Mouse (Mus musculus) megakaryocyte progenitor cell, adult 5-6 weeks (primary cell): ENCODE data around the gene Dyrk1a. TPM values are rescaled to one million over a fixed set of nuclear protein-coding genes. Genes with fewer than 3 reads are reported as not detected.
A peak's percentile ranks its signal among the peaks of the same experiment; 100 is the strongest.

Experiments
- ATAC-seq: replicated peaks from 2 replicates; pipeline ENCODE4 v1.8.0; 2016; ENCODE audit warnings: mild to moderate bottlenecking, moderate TSS enrichment, inconsistent platforms; ENCODE audit not compliant: poor library complexity
- total RNA-seq, 2 experiments: library from RNA; stranded (forward) in 1 of 2; stranded (reverse) in 1 of 2; fragments of 157-497, 149-512 nt in 1 of 2; fragments of 200-1000 nt in 1 of 2; gene quantifications; 2 replicates each; pipeline versions ENCODE4 v1.2.3 to v1.2.4; 2015 to 2017

The Dyrk1a gene
- total RNA-seq, 2 experiments from 2014 or later: 49.4 to 65.6 TPM

GRCm38 (mm10) chr16:94628976-94629729 lies 59.3 kb downstream of the Dyrk1a start:
- ATAC-seq: peak; percentile 20; the same call in 1 of the 2 replicates

- peak; percentile 98 for ATAC-seq
Observed at GRCm38 (mm10) chr16:94631984-94632383, 62.2 kb downstream of the Dyrk1a start.

- ATAC-seq: no peak
Observed at GRCm38 (mm10) chr16:94632424-94632963, 62.7 kb downstream of the Dyrk1a start.

GRCm38 (mm10) chr16:94633012-94633411 lies 63.2 kb downstream of the Dyrk1a start:
- ATAC-seq: no peak

- no peak for ATAC-seq
Observed at GRCm38 (mm10) chr16:94637423-94637822, 67.6 kb downstream of the Dyrk1a start.

GRCm38 (mm10) chr16:94641799-94642198 lies 72.0 kb downstream of the Dyrk1a start:
- ATAC-seq: no peak

GRCm38 (mm10) chr16:94647153-94647552 lies 77.3 kb downstream of the Dyrk1a start:
- peak; percentile 67 for ATAC-seq

GRCm38 (mm10) chr16:94647925-94648324 lies 78.1 kb downstream of the Dyrk1a start:
- ATAC-seq: peak; percentile 38; the same call in 1 of the 2 replicates

GRCm38 (mm10) chr16:94649861-94650260 lies 80.1 kb downstream of the Dyrk1a start:
- ATAC-seq: no peak

- ATAC-seq: peak; percentile 15; the same call in 1 of the 2 replicates
Observed at GRCm38 (mm10) chr16:94652091-94652713, 82.4 kb downstream of the Dyrk1a start.

GRCm38 (mm10) chr16:94655083-94655482 lies 85.3 kb downstream of the Dyrk1a start:
- ATAC-seq: no peak

GRCm38 (mm10) chr16:94656891-94657290 lies 87.1 kb downstream of the Dyrk1a start:
- no peak for ATAC-seq

GRCm38 (mm10) chr16:94659394-94659793 lies 89.6 kb downstream of the Dyrk1a start:
- ATAC-seq: no peak

GRCm38 (mm10) chr16:94660221-94660620 lies 90.4 kb downstream of the Dyrk1a start:
- ATAC-seq: 0 out of 2 replicates have a peak, but pooled peaks have one; percentile 20

- no peak for ATAC-seq
Observed at GRCm38 (mm10) chr16:94667557-94667956, 97.7 kb downstream of the Dyrk1a start.

GRCm38 (mm10) chr16:94671313-94671712 lies 101.5 kb downstream of the Dyrk1a start:
- ATAC-seq: no peak; the same call in 1 of the 2 replicates

- ATAC-seq: no peak
Observed at GRCm38 (mm10) chr16:94680924-94681323, 111.1 kb downstream of the Dyrk1a start.

GRCm38 (mm10) chr16:94681760-94682159 lies 112.0 kb downstream of the Dyrk1a start:
- ATAC-seq: no peak

- no peak for ATAC-seq
Observed at GRCm38 (mm10) chr16:94683960-94684359, 114.2 kb downstream of the Dyrk1a start.

- no peak for ATAC-seq
Observed at GRCm38 (mm10) chr16:94693687-94694305, 124.0 kb downstream of the Dyrk1a start.

GRCm38 (mm10) chr16:94697553-94697952 lies 127.7 kb downstream of the Dyrk1a start:
- peak; percentile 43 for ATAC-seq
